Mouse (Mus musculus): ENCODE results near the gene Rab6a. TPM values are rescaled to one million over a fixed set of nuclear protein-coding genes. Genes with fewer than 3 reads are reported as not detected.

The Rab6a gene
- polyA plus RNA-seq, 1 experiment from 2014 or later = 115 TPM

GRCm38 (mm10) chr7:100678948-100679880 is 72.0 kb downstream of the Rab6a start:
- Histone ChIP-seq H3K9ac (ENCODE audit: low read depth, low read length) (no peak overlapping the region), H3K36me3 (ENCODE audit: control insufficient read depth, insufficient read depth, low read length) (no peaks in the 10 kb centered on the region), H3K27ac (ENCODE audit: low read depth, low read length) (no peak overlapping the region), H3K4me2 (no peak overlapping the region), H3K4me3 (ENCODE audit: low read depth, low read length) (no peak overlapping the region), H3K9me3 (replicated peaks; ENCODE audit: control insufficient read depth, low read length) (no peaks in the 10 kb centered on the region), H3K4me1 (ENCODE audit: control insufficient read depth, insufficient read depth, low read length) (no peaks in the 10 kb centered on the region), H3K27me3 (ENCODE audit: control insufficient read depth, insufficient read depth, low read length) (no peaks in the 10 kb centered on the region)
- no peak for ATAC-seq (replicated peaks; ENCODE audit: insufficient number of reproducible peaks, low FRiP score, low TSS enrichment)
- 62% methylated on average over 15 of the region's 15 CpGs for WGBS (ENCODE audit: insufficient replicate concordance)

GRCm38 (mm10) chr7:100681132-100681531 is 73.9 kb downstream of the Rab6a start:
- Histone ChIP-seq H3K9ac (ENCODE audit: low read depth, low read length) (no peak overlapping the region), H3K4me1 (ENCODE audit: control insufficient read depth, insufficient read depth, low read length) (no peaks in the 10 kb centered on the region), H3K4me3 (ENCODE audit: low read depth, low read length) (no peak overlapping the region), H3K9me3 (replicated peaks; ENCODE audit: control insufficient read depth, low read length) (no peaks in the 10 kb centered on the region), H3K27me3 (ENCODE audit: control insufficient read depth, insufficient read depth, low read length) (no peaks in the 10 kb centered on the region), H3K4me2 (no peak overlapping the region), H3K36me3 (ENCODE audit: control insufficient read depth, insufficient read depth, low read length) (no peaks in the 10 kb centered on the region), H3K27ac (ENCODE audit: low read depth, low read length) (no peak overlapping the region)
- WGBS (ENCODE audit: insufficient replicate concordance) = 52% methylated on average over 5 of the region's 5 CpGs
- ATAC-seq (replicated peaks; ENCODE audit: insufficient number of reproducible peaks, low FRiP score, low TSS enrichment) = no peak

- H3K4me2 ChIP-seq = no peak overlapping the region
- no peaks in the 10 kb centered on the region for H3K27me3 ChIP-seq (ENCODE audit: control insufficient read depth, insufficient read depth, low read length)
- no peaks in the 10 kb centered on the region for H3K4me1 ChIP-seq (ENCODE audit: control insufficient read depth, insufficient read depth, low read length)
- ATAC-seq (replicated peaks; ENCODE audit: insufficient number of reproducible peaks, low FRiP score, low TSS enrichment) = no peak
- H3K4me3 ChIP-seq (ENCODE audit: low read depth, low read length) = no peak overlapping the region
- H3K9me3 ChIP-seq (replicated peaks; ENCODE audit: control insufficient read depth, low read length) = no peaks in the 10 kb centered on the region
- WGBS (ENCODE audit: insufficient replicate concordance) = 86% methylated on average over 1 of the region's 1 CpGs
- H3K27ac ChIP-seq (ENCODE audit: low read depth, low read length) = no peak overlapping the region
- H3K36me3 ChIP-seq (ENCODE audit: control insufficient read depth, insufficient read depth, low read length) = no peaks in the 10 kb centered on the region
- no peak overlapping the region for H3K9ac ChIP-seq (ENCODE audit: low read depth, low read length)
These were observed 76.0 kb downstream of the Rab6a start for GRCm38 (mm10) chr7:100683241-100683640.

- no peak overlapping the region for H3K4me2 ChIP-seq
- H3K9me3 ChIP-seq (replicated peaks; ENCODE audit: control insufficient read depth, low read length) = no peaks in the 10 kb centered on the region
- H3K9ac ChIP-seq (ENCODE audit: low read depth, low read length) = no peak overlapping the region
- no peaks in the 10 kb centered on the region for H3K4me1 ChIP-seq (ENCODE audit: control insufficient read depth, insufficient read depth, low read length)
- no peaks in the 10 kb centered on the region for H3K36me3 ChIP-seq (ENCODE audit: control insufficient read depth, insufficient read depth, low read length)
- H3K27ac ChIP-seq (ENCODE audit: low read depth, low read length) = 0 out of 2 replicates have a peak overlapping the region, but pooled peaks have one; percentile 29
- 58% methylated on average over 5 of the region's 5 CpGs for whole genome bisulfite sequencing (ENCODE audit: insufficient replicate concordance)
- no peak for ATAC-seq (replicated peaks; ENCODE audit: insufficient number of reproducible peaks, low FRiP score, low TSS enrichment)
- no peak overlapping the region for H3K4me3 ChIP-seq (ENCODE audit: low read depth, low read length)
- no peaks in the 10 kb centered on the region for H3K27me3 ChIP-seq (ENCODE audit: control insufficient read depth, insufficient read depth, low read length)
These were observed 76.9 kb downstream of the Rab6a start for GRCm38 (mm10) chr7:100684081-100684480.

GRCm38 (mm10) chr7:100684538-100684937 is 77.3 kb downstream of the Rab6a start:
- H3K36me3 ChIP-seq (ENCODE audit: control insufficient read depth, insufficient read depth, low read length) = no peaks in the 10 kb centered on the region
- H3K9ac ChIP-seq (ENCODE audit: low read depth, low read length) = no peak overlapping the region
- H3K27ac ChIP-seq (ENCODE audit: low read depth, low read length) = 0 out of 2 replicates have a peak overlapping the region, but pooled peaks have one; percentile 29
- ATAC-seq (replicated peaks; ENCODE audit: insufficient number of reproducible peaks, low FRiP score, low TSS enrichment) = 0 out of 2 replicates have a peak, but pooled peaks have one; percentile 55
- H3K27me3 ChIP-seq (ENCODE audit: control insufficient read depth, insufficient read depth, low read length) = no peaks in the 10 kb centered on the region
- H3K9me3 ChIP-seq (replicated peaks; ENCODE audit: control insufficient read depth, low read length) = no peaks in the 10 kb centered on the region
- H3K4me1 ChIP-seq (ENCODE audit: control insufficient read depth, insufficient read depth, low read length) = no peaks in the 10 kb centered on the region
- H3K4me3 ChIP-seq (ENCODE audit: low read depth, low read length) = no peak overlapping the region
- WGBS (ENCODE audit: insufficient replicate concordance) = 44% methylated on average over 7 of the region's 7 CpGs
- no peak overlapping the region for H3K4me2 ChIP-seq

- peak; percentile 35; the same call in 1 of the 2 replicates for ATAC-seq (replicated peaks; ENCODE audit: insufficient number of reproducible peaks, low FRiP score, low TSS enrichment)
- Histone ChIP-seq H3K4me1 (ENCODE audit: control insufficient read depth, insufficient read depth, low read length) (no peaks in the 10 kb centered on the region), H3K4me2 (no peak overlapping the region), H3K4me3 (ENCODE audit: low read depth, low read length) (no peak overlapping the region), H3K27me3 (ENCODE audit: control insufficient read depth, insufficient read depth, low read length) (no peaks in the 10 kb centered on the region), H3K9me3 (replicated peaks; ENCODE audit: control insufficient read depth, low read length) (no peaks in the 10 kb centered on the region), H3K36me3 (ENCODE audit: control insufficient read depth, insufficient read depth, low read length) (no peaks in the 10 kb centered on the region), H3K9ac (ENCODE audit: low read depth, low read length) (no peak overlapping the region), H3K27ac (ENCODE audit: low read depth, low read length) (no peak overlapping the region)
- 34% methylated on average over 13 of the region's 13 CpGs for WGBS (ENCODE audit: insufficient replicate concordance)
These were observed 78.1 kb downstream of the Rab6a start for GRCm38 (mm10) chr7:100685061-100686030.

GRCm38 (mm10) chr7:100688471-100688870 is 81.3 kb downstream of the Rab6a start:
- WGBS (ENCODE audit: insufficient replicate concordance) = 77% methylated on average over 7 of the region's 7 CpGs
- no peak for ATAC-seq (replicated peaks; ENCODE audit: insufficient number of reproducible peaks, low FRiP score, low TSS enrichment)
- Histone ChIP-seq H3K4me3 (ENCODE audit: low read depth, low read length) (no peak overlapping the region), H3K36me3 (ENCODE audit: control insufficient read depth, insufficient read depth, low read length) (no peaks in the 10 kb centered on the region), H3K9ac (ENCODE audit: low read depth, low read length) (no peak overlapping the region), H3K9me3 (replicated peaks; ENCODE audit: control insufficient read depth, low read length) (no peaks in the 10 kb centered on the region), H3K27me3 (ENCODE audit: control insufficient read depth, insufficient read depth, low read length) (no peaks in the 10 kb centered on the region), H3K4me2 (no peak overlapping the region), H3K4me1 (ENCODE audit: control insufficient read depth, insufficient read depth, low read length) (no peaks in the 10 kb centered on the region), H3K27ac (ENCODE audit: low read depth, low read length) (no peak overlapping the region)

All from heart, embryonic 11.5 days (tissue).